Mouse (Mus musculus): ENCODE data around the gene Prdx1.
"Not testable (repeated sequence)": the region's sequence is repeated elsewhere in the genome, so short reads cannot be mapped to it uniquely, and the experiment has no call there.

The Prdx1 gene

GRCm38 (mm10) chr4:116679141-116679540 is 6.2 kb upstream of the Prdx1 start:
- no peak for DNase-seq

- DNase-seq: not testable (repeated sequence)
These were observed 4.8 kb upstream of the Prdx1 start for GRCm38 (mm10) chr4:116680521-116680920.

- no peak for DNase-seq
These were observed 1.4 kb upstream of the Prdx1 start for GRCm38 (mm10) chr4:116683957-116684356.

GRCm38 (mm10) chr4:116684665-116685064 is 679 bp upstream of the Prdx1 start:
- no peak for DNase-seq

GRCm38 (mm10) chr4:116687041-116687440 is 1.7 kb downstream of the Prdx1 start:
- DNase-seq: no peak

- DNase-seq: no peak
These were observed 4.0 kb downstream of the Prdx1 start for GRCm38 (mm10) chr4:116689309-116689876.

- DNase-seq: no peak
These were observed 6.8 kb downstream of the Prdx1 start for GRCm38 (mm10) chr4:116692146-116692545.

- no peak for DNase-seq
These were observed 8.4 kb downstream of the Prdx1 start for GRCm38 (mm10) chr4:116693785-116694184.

GRCm38 (mm10) chr4:116698693-116699342 is 13.5 kb downstream of the Prdx1 start:
- no peak for DNase-seq

GRCm38 (mm10) chr4:116700964-116701363 is 15.6 kb downstream of the Prdx1 start:
- no peak for DNase-seq

- DNase-seq: peak; percentile 50
These were observed 18.5 kb downstream of the Prdx1 start for GRCm38 (mm10) chr4:116703804-116704203.

GRCm38 (mm10) chr4:116707666-116708065 is 22.3 kb downstream of the Prdx1 start:
- DNase-seq: no peak

GRCm38 (mm10) chr4:116708201-116708764 is 22.9 kb downstream of the Prdx1 start, which contains the start of the genes Mmachc and Ccdc163:
Gene Mmachc (minus strand): TSS chr4:116708406.
Gene Ccdc163 (plus strand): TSS chr4:116708509.
- DNase-seq: peak; percentile 88

GRCm38 (mm10) chr4:116708791-116709390 is 23.5 kb downstream of the Prdx1 start:
- no peak for DNase-seq

- no peak for DNase-seq
These were observed 24.8 kb downstream of the Prdx1 start for GRCm38 (mm10) chr4:116710154-116710553.

- DNase-seq: peak; percentile 34
These were observed 27.2 kb downstream of the Prdx1 start for GRCm38 (mm10) chr4:116712536-116712935.

GRCm38 (mm10) chr4:116719396-116719795 is 34.1 kb downstream of the Prdx1 start:
- peak; percentile 59 for DNase-seq

- DNase-seq: peak; percentile 88
These were observed 35.2 kb downstream of the Prdx1 start, which contains the start of gene Tesk2 for GRCm38 (mm10) chr4:116720343-116721097. Gene Tesk2 (plus strand): TSS chr4:116720948.

- no peak for DNase-seq
These were observed 35.8 kb downstream of the Prdx1 start for GRCm38 (mm10) chr4:116721098-116721628.

- no peak for DNase-seq
These were observed 36.9 kb downstream of the Prdx1 start for GRCm38 (mm10) chr4:116722230-116722629.

GRCm38 (mm10) chr4:116725444-116725843 is 40.1 kb downstream of the Prdx1 start:
- no peak for DNase-seq

GRCm38 (mm10) chr4:116727401-116727800 is 42.1 kb downstream of the Prdx1 start:
- DNase-seq: no peak

GRCm38 (mm10) chr4:116729532-116729931 is 44.2 kb downstream of the Prdx1 start:
- no peak for DNase-seq

All from cerebellum, adult 11 months (tissue).